Mouse (Mus musculus): ENCODE measurements at regions not wholly inside any gene's neighbourhood (a gene's known extent, or its start where the extent isn't known, plus 50 kb on each side); places are given as distances from the start of the nearest gene placed in this dataset.

GRCm38 (mm10) chr12:17113465-17114177 lies 63.1 kb downstream of the Kcnf1 start:
- DNase-seq (ENCODE audit: extremely low spot score, low spot score): no peak

- DNase-seq (ENCODE audit: extremely low spot score, low spot score): no peak
Observed at GRCm38 (mm10) chr12:17112781-17113464, 63.8 kb downstream of the Kcnf1 start.

GRCm38 (mm10) chr12:17106220-17106619 lies 70.5 kb downstream of the Kcnf1 start:
- DNase-seq (ENCODE audit: extremely low spot score, low spot score): no peak

- no peak for DNase-seq (ENCODE audit: extremely low spot score, low spot score)
Observed at GRCm38 (mm10) chr12:17105057-17105712, 71.5 kb downstream of the Kcnf1 start.

GRCm38 (mm10) chr12:17101842-17102241 lies 74.8 kb downstream of the Kcnf1 start:
- DNase-seq (ENCODE audit: extremely low spot score, low spot score): no peak

GRCm38 (mm10) chr12:17097800-17098271 lies 78.9 kb downstream of the Kcnf1 start:
- DNase-seq (ENCODE audit: extremely low spot score, low spot score): peak; percentile 22

- DNase-seq (ENCODE audit: extremely low spot score, low spot score): no peak
Observed at GRCm38 (mm10) chr12:17094758-17095157, 81.9 kb downstream of the Kcnf1 start.

GRCm38 (mm10) chr12:17093772-17094171 lies 82.2 kb upstream of the 2410004P03Rik start:
- DNase-seq (ENCODE audit: extremely low spot score, low spot score): no peak

- DNase-seq (ENCODE audit: extremely low spot score, low spot score): no peak
Observed at GRCm38 (mm10) chr12:17091058-17091457, 79.5 kb upstream of the 2410004P03Rik start.

- no peak for DNase-seq (ENCODE audit: extremely low spot score, low spot score)
Observed at GRCm38 (mm10) chr12:17089710-17090339, 78.3 kb upstream of the 2410004P03Rik start.

- no peak for DNase-seq (ENCODE audit: extremely low spot score, low spot score)
Observed at GRCm38 (mm10) chr12:17087388-17087787, 75.9 kb upstream of the 2410004P03Rik start.

- DNase-seq (ENCODE audit: extremely low spot score, low spot score): no peak
Observed at GRCm38 (mm10) chr12:17085209-17085574, 73.7 kb upstream of the 2410004P03Rik start.

- DNase-seq (ENCODE audit: extremely low spot score, low spot score): no peak
Observed at GRCm38 (mm10) chr12:17084499-17085208, 73.1 kb upstream of the 2410004P03Rik start.

GRCm38 (mm10) chr12:17071691-17072454 lies 60.3 kb upstream of the 2410004P03Rik start:
- DNase-seq (ENCODE audit: extremely low spot score, low spot score): no peak

GRCm38 (mm10) chr12:17069808-17070207 lies 58.3 kb upstream of the 2410004P03Rik start:
- DNase-seq (ENCODE audit: extremely low spot score, low spot score): no peak

- no peak for DNase-seq (ENCODE audit: extremely low spot score, low spot score)
Observed at GRCm38 (mm10) chr12:17069161-17069560, 57.6 kb upstream of the 2410004P03Rik start.

- no peak for DNase-seq (ENCODE audit: extremely low spot score, low spot score)
Observed at GRCm38 (mm10) chr12:17063920-17064319, 52.4 kb upstream of the 2410004P03Rik start.

All from neural tube, embryonic 10.5 days (tissue).